Mouse (Mus musculus) cerebellum, postnatal 14 days (tissue): ENCODE data around the gene Sec22c.

Experiments
- DNase-seq, 2 experiments: peaks; one replicate each; pipeline ENCODE4 v3.0.0; 2021; ENCODE audit warnings: mixed read lengths in 2 of 2

Gene Sec22c

GRCm38 (mm10) chr9:121690734-121691133, 14.6 kb downstream of the Sec22c start:
- no peak for DNase-seq

- peak in 1 of 2 experiments; percentile 46 for DNase-seq
These were observed 15.1 kb downstream of the Sec22c start for GRCm38 (mm10) chr9:121690200-121690651.

GRCm38 (mm10) chr9:121684702-121685101, 20.6 kb downstream of the Sec22c start:
- DNase-seq, result no peak

GRCm38 (mm10) chr9:121682037-121682680, 23.1 kb downstream of the Sec22c start:
- DNase-seq, result no peak

GRCm38 (mm10) chr9:121681191-121681590, 24.1 kb downstream of the Sec22c start:
- no peak for DNase-seq

- peak; percentile 64 to 74 for DNase-seq
These were observed 25.7 kb downstream of the Sec22c start for GRCm38 (mm10) chr9:121679549-121679948.

- no peak for DNase-seq
These were observed 27.8 kb downstream of the Sec22c start for GRCm38 (mm10) chr9:121677476-121677875.

- no peak for DNase-seq
These were observed 28.2 kb downstream of the Sec22c start for GRCm38 (mm10) chr9:121677069-121677468.

- DNase-seq, result no peak
These were observed 29.7 kb downstream of the Sec22c start for GRCm38 (mm10) chr9:121675556-121675955.

- no peak for DNase-seq
These were observed 30.3 kb downstream of the Sec22c start for GRCm38 (mm10) chr9:121675011-121675410.

- DNase-seq, result no peak
These were observed 31.6 kb downstream of the Sec22c start for GRCm38 (mm10) chr9:121673716-121674115.

- no peak for DNase-seq
These were observed 33.0 kb downstream of the Sec22c start for GRCm38 (mm10) chr9:121672311-121672710.

GRCm38 (mm10) chr9:121671300-121671699, 34.0 kb downstream of the Sec22c start:
- DNase-seq, result peak; percentile 70 to 76

GRCm38 (mm10) chr9:121669348-121669791, 35.9 kb downstream of the Sec22c start:
- peak; percentile 55 to 68 for DNase-seq

- DNase-seq, result no peak
These were observed 37.5 kb downstream of the Sec22c start for GRCm38 (mm10) chr9:121667822-121668221.

GRCm38 (mm10) chr9:121666957-121667630, 38.2 kb downstream of the Sec22c start:
- DNase-seq, result peak; percentile 56 to 63

GRCm38 (mm10) chr9:121664104-121664503, 41.2 kb downstream of the Sec22c start:
- DNase-seq, result no peak

GRCm38 (mm10) chr9:121663467-121663866, 41.8 kb downstream of the Sec22c start:
- no peak for DNase-seq

- DNase-seq, result no peak
These were observed 45.5 kb downstream of the Sec22c start for GRCm38 (mm10) chr9:121659791-121660190.

GRCm38 (mm10) chr9:121658248-121658647, 47.0 kb downstream of the Sec22c start:
- no peak for DNase-seq

- no peak for DNase-seq
These were observed 48.1 kb downstream of the Sec22c start for GRCm38 (mm10) chr9:121657143-121657542.

- DNase-seq, result no peak
These were observed 49.0 kb downstream of the Sec22c start for GRCm38 (mm10) chr9:121656322-121656721.

GRCm38 (mm10) chr9:121653668-121654067, 51.6 kb downstream of the Sec22c start:
- DNase-seq, result no peak

GRCm38 (mm10) chr9:121647026-121647425, 58.3 kb downstream of the Sec22c start:
- no peak for DNase-seq
